Mouse (Mus musculus) urinary bladder, postnatal 4 days (tissue): ENCODE data around the gene Itk.

Experiments used
- DNase-seq, 2 experiments: peaks; one replicate each; pipeline ENCODE4 v3.0.0; 2021 to 2022; ENCODE audit warnings: low spot score in 2 of 2

Itk gene

DNA sequence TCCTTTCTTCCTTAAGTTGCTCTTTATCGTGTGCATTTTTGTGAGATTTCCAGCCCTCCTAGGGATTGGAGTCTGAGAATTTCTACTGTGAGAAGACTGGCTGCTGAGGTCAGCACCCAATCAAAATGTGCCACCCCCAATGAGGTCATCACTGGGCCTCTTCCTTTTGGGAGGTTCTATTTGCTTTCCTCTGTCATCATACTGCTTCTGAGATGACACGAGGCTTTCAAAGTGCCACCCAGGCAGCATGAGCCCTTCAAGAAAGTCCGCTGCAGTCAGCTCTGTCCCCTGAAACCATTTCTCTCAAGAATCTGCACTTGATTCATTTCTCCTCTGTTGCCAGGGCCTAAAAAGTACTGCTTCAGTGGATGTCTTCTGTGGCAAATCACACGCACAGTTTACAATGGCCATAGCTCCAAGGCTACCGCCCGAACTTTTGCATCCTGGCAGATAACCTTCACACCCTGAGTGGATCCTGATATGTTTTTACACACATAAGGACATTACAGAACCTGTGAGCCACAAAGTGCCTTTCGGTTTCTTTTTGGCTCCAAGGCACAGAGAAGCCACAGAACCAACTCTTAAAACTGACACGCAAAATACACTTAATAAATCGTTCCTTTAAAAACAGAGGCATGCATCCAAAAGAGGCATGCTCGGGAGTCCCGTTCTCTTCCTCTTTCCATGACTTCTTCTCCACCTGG, 80.9 kb downstream of the Itk start:
- DNase-seq, result no peak

- no peak for DNase-seq
These were observed 81.5 kb downstream of the Itk start for GRCm38 (mm10) chr11:46307768-46308167.

DNA sequence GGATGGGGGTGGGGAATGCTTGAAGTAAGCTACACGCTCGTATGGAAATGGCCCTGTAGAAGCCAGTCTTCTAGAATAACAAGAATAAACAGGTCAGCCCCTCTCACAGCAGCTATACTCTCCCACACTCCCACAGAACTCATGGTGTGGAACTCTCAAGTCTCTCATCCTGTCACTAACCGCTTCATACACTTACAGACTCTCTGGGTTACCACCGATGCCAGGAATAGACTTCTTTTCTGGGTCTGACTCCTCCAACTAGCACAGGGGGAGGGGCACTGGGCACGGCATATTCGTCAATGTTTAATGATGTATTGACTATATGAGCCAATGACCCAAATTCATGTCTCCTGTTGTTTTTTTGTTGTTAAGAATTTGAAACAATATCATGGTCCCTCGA, 82.5 kb downstream of the Itk start:
- DNase-seq, result no peak

- DNase-seq, result no peak
These were observed 83.3 kb downstream of the Itk start for GRCm38 (mm10) chr11:46305881-46306520.

GRCm38 (mm10) chr11:46304864-46305710, 84.2 kb downstream of the Itk start:
- no peak for DNase-seq

DNA sequence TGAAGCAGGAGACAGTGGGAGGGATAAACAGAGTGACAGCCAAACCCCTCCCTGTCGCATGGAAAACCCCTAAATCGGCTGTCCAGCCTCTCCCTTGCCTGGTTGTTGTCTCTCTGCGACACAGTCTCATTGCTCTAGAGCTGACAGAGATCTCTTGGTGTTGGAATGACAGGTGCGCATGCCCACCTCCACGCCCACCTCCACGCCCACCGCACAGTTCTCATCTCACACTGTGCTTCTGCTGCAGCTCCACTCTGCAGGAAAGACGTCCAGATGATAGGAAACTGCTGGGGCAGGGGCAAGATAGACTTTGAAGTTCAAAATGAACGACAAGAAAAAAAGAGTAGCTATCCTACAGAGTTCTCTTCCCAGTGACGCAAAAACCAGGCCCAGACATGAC, 85.2 kb downstream of the Itk start:
- DNase-seq, result no peak

DNA sequence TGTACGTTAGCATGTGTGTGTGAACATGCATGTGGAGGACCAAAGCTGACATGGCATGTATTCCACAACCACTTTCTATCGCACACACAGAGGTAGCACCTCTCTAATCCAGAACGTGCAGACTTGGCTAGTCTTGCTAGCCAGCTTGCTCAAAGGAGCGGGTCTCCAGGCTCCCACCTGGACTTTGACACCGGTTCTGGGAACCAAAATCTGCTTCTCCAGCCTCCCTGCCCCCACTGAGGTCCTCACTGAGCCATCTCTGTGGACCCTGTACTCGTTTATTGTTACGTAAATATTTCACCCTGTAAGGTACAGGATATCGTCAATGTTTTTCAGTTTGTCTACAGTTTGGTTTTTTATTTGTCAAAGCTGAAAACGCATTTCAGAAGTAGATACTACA, 86.8 kb downstream of the Itk start:
- no peak for DNase-seq

- DNase-seq, result no peak
These were observed 87.6 kb downstream of the Itk start for GRCm38 (mm10) chr11:46301579-46302248.

- no peak for DNase-seq
These were observed 89.4 kb downstream of the Itk start for GRCm38 (mm10) chr11:46299901-46300300.

GRCm38 (mm10) chr11:46298889-46299785, 90.2 kb downstream of the Itk start:
- no peak for DNase-seq

GRCm38 (mm10) chr11:46294390-46294789, 94.9 kb downstream of the Itk start:
- no peak for DNase-seq

DNA sequence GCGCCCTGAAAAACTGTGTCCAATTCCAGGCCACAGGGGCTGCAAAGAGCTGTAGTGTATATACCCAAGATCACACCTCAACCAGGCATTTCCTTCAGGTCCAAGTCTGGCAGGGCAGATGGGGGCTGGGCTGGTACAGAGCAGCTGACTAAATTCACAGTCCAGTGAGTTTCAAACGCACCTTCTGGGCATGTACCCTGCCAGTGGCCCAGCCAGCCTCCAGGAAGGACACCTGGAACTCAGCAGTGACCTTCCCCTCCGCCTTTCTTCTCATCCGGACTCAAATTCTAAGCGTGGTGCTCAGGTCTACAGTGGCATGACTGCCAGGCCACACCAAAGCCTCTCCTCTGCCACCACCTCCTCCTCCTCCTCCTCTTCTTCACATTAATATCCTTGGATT, 95.8 kb downstream of the Itk start:
- DNase-seq, result no peak

DNA sequence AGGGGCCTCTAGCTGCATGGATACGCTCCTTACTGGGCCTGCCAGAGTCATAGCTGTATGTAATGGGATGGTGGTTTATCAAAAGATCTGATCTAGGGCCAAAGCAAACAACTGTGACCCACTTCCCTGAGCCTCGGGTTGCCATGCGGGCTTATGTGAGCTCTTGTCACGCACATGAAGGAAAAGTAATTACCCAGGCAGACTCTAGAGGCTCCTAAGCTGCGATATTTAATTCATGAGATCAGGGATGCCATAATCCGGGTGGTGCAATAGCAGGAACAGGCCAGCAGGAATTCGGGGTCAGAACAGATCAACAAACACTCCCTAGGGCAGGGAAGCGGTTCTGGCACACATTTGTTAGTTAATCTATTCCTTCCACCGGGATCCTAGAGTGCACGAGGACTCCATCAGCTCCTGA, 98.3 kb downstream of the Itk start:
- DNase-seq, result no peak

GRCm38 (mm10) chr11:46289561-46289960, 99.8 kb downstream of the Itk start:
- no peak for DNase-seq

- no peak for DNase-seq
These were observed 100.3 kb downstream of the Itk start for GRCm38 (mm10) chr11:46289022-46289421.

DNA sequence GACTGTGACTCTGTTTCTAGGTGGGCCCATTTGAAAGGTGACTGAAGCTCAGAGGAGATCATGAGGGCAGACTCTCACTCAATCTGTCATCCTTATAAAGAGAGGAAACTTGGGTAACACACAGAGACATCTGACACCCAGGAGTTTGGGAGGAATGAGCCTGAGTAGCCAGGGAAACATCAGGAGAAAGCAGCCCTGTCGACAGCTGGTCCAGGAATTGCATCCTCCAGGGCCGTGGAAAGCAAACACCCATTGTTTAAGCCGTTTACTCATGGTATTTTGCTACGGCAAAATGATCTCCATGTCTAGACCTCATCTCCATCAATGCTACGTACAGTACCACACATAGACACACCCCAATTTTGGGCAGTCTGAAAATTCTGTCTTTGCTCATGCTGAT, 101.2 kb downstream of the Itk start:
- no peak for DNase-seq

DNA sequence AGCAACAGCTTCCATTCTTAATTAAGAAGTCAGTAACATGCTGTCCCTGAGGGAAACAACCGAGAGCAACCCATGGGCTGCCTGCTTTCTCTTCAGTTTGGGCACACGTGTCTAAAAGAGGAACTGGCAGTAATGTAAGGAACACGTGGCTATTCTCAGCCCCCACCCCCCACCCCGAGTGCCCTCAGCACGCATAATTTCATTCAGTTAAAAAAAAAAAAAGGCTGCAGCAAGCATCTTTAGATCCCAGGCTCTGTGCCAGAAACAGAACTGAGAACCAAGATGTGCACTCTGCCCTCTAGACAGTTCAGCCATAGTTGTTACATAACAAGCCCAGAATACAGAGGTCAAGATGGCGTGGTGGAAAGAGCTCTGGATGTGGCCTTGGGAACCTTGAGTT, 102.5 kb downstream of the Itk start:
- no peak for DNase-seq

DNA sequence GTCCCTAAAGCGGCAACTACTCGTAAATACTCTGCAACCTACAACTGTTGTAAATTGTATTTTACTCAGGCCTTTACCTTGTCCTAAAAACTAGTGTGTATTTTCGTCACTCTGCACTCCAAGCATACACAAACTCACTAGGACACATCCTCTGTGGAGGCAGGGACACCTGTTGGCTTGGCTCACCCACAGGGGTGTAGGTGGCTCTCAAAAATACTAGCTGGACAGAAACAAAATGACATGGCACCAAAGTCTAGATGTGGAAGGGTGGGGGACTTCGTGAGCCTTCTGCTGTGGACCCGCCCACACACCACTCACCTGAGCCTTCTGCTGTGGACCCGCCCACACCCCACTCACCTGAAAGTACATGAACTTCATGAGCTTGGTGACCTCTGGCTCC, 105.5 kb downstream of the Itk start:
- DNase-seq, result no peak

DNA sequence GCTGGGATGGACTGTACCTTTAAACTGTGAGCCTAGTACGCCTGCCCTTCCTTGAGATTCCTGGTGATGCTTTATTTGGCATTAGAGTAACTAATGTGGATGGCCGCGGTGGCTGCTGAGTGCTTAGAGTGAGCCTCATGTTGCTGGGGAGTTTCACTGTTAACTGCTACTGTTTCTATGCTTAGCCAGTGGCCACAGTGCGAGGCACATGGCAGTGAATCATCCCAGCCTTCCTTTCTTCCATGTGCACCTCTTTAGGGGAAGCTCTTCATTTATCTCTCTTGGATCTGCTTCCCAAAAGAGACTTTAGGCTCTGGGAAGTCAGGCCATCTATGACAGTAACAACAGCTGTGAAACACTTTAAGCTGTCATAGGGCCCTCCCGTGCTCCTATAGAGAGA, 106.7 kb downstream of the Itk start:
- DNase-seq, result no peak

DNA sequence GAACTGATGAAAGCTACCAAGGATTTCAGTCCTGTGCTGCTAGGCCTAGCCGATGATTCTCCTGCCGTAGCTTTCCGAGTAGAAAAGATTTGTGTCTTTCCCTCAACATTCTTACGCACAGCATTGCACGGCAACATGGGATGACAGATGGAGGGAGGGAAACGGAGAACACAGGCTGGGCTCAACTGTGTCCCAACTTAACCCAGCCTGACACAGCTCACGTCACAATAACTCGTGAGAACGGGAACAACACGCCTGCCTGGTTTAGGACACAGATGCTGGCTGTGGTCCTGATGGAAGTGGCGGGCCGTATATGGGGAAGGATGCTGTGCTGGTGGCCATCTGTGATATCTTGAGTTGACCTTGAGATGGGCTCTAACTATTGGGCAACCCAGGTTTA, 110.6 kb downstream of the Itk start:
- no peak for DNase-seq

GRCm38 (mm10) chr11:46278140-46278539, 111.2 kb downstream of the Itk start:
- no peak for DNase-seq
